Comparison of ENCODE assay signal across 10 mouse cellular contexts in genomic region chrX:20801456-20801855, GRCm38 (mm10).
"Had no signal": no experiment of that assay in that cellular context is flagged by ENCODE, and none has a peak within 500 bp of the region (broad histone marks: within the 10 kb centered on the region; RNA-seq: fewer than 3 reads in every experiment).

No protein-coding gene starts in this region.

- DNase-seq: liver, embryonic 13.5 days; liver, postnatal 0 days; lung, adult 2 months; lung, postnatal 14 days; lung, postnatal 36 days; midbrain, embryonic 14.5 days; right cerebral cortex, postnatal 14 days; right cerebral cortex, postnatal 4 days; spleen, adult 18-20 months; thymus, adult 18-20 months had no signal
